Mouse (Mus musculus): ENCODE measurements at regions not wholly inside any gene's neighbourhood (a gene's known extent, or its start where the extent isn't known, plus 50 kb on each side); places are given as distances from the start of the nearest gene placed in this dataset.

DNA sequence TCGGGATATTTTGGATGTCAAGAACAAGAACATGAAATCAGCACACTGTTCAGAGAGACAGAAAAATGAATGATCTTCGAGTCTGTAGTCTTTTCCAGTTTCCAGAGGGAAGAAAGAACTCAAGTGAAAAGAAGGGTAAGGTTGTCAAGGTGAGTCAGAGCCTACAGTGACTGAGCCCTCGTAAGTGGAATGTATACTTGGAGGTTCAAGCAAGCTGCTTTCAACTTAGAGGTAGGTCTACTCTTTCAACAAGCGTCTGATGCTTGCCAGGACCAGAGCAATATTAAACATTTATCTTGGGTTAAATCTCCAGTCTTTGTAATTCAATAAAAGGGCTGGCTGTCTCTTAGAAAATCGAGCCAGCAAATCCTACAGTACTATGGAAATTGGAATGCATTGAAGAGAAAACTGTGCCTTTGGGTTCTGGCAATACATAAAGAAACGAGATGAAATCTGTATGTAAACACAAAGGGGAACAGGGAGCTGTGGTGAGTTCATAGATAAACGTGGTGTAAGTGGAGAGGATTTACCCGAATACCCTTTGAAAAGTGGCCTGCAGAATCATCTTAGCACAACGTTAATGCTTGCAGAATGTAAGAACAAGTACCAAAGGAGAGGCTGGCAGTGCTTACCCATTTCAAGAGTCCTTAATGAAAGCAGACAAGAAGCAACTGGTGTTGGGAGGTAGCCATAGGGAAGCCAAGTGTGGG, 82.2 kb upstream of the Dcn start:
- no peak for DNase-seq

DNA sequence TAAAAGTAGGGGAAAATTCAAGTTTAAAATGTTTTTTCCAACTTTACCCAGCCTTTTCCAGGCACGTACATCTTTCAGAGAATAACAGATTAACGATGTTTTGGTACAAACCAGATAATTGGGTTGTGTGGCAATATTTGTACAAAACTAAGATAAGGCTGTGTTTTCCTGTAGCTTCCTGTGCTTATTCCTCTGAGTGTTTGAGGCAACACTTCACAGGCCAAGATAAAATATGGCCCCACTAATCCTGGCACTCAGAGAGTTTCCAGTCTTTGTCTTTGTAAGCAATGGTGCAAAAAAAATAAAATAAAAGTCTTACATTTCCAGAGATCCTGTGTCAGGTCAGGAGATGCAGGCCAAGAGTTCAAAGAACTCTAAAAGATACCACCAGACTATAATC, 81.5 kb upstream of the Dcn start:
- no peak for DNase-seq

DNA sequence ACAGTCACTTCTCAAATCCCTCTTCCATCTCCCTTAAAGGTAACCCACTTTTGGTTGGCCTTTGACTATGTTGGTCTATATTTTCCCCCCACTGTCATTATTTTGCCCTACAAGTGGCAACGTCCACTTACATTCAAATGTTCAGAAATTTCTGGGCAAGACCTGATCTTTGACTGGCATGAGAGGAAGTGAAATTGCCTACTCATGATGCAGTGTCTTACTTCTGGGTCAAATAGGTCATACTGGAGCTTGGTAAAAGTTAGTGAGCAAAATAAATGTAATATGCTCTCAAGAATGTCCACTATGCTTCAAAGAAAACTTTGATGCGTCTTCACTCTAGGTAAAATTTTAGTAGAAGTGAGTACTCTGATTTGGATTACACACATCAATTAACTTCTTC, 76.9 kb upstream of the Dcn start:
- no peak for DNase-seq

DNA sequence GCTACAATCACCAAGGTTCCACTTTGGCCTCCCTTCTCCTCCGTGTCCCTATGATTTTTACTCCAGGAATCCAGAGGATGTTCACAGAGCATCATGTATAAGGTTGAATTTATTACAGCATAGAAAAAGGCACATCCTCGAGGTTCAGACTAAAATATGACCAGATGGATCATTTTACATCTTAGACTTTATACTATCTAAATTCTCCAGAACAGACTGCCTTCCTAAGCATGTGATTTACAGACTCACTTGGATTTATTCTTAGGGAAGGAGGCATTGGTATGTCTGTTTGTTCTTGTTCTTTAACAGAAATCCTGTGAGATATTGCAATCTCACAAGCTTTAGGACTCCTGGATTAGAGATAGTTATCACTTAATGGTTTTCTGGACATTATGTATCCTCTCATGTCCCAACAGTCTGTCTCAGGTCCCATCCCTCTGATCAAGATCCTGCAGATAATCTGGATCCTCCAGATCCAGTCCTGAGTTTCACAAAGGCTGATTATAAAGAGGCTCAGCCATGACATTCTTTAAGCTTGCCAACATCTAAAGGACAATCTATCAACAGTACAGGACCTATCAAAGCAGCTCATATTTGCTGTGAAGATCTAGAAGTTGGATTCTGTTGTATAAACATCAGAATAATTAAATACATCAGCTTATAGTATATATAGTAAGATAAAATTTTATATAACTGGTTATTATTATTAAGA, 75.2 kb upstream of the Dcn start:
- DNase-seq: no peak

DNA sequence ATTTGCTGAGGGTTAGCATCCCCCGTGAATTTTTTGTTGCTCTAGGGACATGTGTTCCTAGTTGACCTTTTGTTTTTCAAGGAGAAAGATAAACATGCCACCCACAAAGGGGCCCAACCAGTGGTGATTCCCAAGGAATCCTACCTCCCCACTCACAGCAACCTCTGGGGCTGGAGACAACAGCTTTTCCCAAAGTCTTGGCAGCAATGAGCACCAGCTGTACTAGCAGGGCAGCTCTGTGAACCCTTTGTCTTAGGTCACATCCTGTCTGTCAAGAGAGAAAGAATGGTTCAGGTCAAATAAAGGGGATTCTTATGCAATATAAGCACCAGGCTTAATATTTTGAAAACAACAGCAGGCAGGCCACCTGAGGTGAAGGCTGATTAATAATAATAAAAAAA, 70.2 kb upstream of the Dcn start:
- no peak for DNase-seq

DNA sequence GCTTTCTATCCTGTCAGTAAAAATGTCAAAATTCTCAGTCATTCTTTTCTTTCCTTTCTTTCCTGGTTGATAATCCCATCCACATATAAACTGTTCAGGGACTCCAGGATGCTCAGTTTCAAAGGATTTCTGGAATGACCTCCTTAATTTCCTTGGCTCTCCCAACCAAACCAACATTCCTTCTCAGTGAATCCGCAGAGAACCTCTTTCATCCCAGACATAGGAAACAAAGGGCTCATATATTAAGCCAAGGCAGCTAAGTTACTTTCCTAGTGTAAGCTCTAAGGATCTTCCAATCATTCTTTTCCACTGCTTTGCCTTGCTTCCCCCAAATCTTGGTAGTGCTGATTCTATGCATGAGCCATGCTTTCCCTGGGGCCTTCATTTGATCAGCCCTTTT, 69.5 kb upstream of the Dcn start:
- no peak for DNase-seq

DNA sequence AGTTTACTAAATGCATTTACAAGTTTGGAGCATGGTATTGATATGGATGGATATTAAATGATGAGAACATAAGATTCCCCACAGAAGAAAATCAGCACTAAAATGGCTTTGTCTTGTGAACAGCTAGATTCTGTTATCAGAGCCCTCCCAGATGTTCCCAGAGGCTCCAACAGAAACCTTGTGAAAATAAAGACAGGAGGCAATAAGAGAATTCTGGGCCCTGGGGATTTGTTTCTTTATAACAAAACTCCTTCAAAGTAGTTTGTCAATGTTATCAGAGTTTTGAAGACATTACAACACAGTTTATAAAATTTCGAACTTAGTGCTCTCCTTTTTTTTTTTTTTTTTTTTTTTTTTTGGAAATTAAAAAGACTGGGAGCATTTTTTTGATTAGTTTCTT, 56.8 kb upstream of the Dcn start:
- DNase-seq: no peak

DNA sequence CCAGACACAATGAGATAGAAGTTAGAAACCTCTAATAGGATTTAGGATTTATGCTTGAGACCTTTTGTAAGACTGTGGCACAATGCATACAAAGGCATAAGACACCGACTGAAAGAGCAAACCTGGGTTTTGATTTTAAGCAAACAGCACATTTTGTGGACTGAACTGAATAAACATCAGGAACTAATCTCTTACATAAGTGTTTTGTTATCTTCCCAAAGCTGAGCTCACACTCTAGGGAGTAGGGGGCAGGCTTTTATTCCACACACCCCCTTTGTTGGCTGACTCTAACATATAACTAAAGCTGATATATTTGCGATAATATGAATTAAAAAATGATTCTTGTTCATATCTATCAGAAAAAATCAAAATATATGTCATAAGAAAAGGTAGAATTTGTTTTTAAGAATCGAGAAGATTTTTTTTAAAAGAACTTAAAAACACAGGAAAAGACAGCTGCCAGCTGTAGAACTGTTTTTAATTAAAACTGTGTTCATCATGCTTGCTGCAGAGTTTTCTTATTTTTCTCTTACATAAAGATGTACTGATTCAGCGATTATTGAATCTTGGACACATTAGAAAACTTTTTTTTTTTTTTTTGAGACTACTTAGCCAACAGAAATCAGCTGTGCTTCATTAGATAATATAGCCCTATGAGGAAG, 56.2 kb upstream of the Dcn start:
- DNase-seq: no peak

Data from thymus, postnatal 36 days (tissue).